Mouse (Mus musculus): ENCODE measurements around the gene Dnajc6. TPM values are rescaled to one million over a fixed set of nuclear protein-coding genes. Genes with fewer than 3 reads are reported as not detected.

Gene Dnajc6
- polyA plus RNA-seq, 1 experiment = 0.58 TPM

- Histone ChIP-seq H3K27ac (ENCODE audit: insufficient read depth, low read depth, low read length) (peak overlapping the region; percentile 95), H3K27me3 (ENCODE audit: control insufficient read depth, insufficient read depth, low read length) (no peaks in the 10 kb centered on the region), H3K4me3 (ENCODE audit: low read depth, low read length) (peak overlapping the region; percentile 95), H3K36me3 (ENCODE audit: control insufficient read depth, insufficient read depth, low read length) (peaks cover 2% of the 10 kb centered on the region; the same call in 1 of the 2 replicates), H3K4me1 (ENCODE audit: control insufficient read depth, insufficient read depth, insufficient read length, low read length) (peaks cover 11% of the 10 kb centered on the region; the same call in 1 of the 2 replicates)
- WGBS = under 1% methylated on average over 20 of the region's 20 CpGs
- TF ChIP-seq CTCF (IDR thresholded peaks at IDR 0.05; ENCODE audit: extremely low read depth, insufficient read length, insufficient replicate concordance, low read depth, low read length) (no peak), POLR2A (IDR thresholded peaks at IDR 0.05; ENCODE audit: low read depth, low read length) (no peak)
Observed at GRCm38 (mm10) chr4:101647976-101648642, 151.7 kb downstream of the Dnajc6 start.

GRCm38 (mm10) chr4:101648745-101649144, 152.3 kb downstream of the Dnajc6 start:
- TF ChIP-seq POLR2A (IDR thresholded peaks at IDR 0.05; ENCODE audit: low read depth, low read length) = no peak
- TF ChIP-seq CTCF (IDR thresholded peaks at IDR 0.05; ENCODE audit: extremely low read depth, insufficient read length, insufficient replicate concordance, low read depth, low read length) = no peak
- H3K4me3 ChIP-seq (ENCODE audit: low read depth, low read length) = peak overlapping the region; percentile 39; the same call in 1 of the 2 replicates
- H3K27ac ChIP-seq (ENCODE audit: insufficient read depth, low read depth, low read length) = peak overlapping the region; percentile 91
- peaks cover 11% of the 10 kb centered on the region; the same call in 1 of the 2 replicates for H3K4me1 ChIP-seq (ENCODE audit: control insufficient read depth, insufficient read depth, insufficient read length, low read length)
- H3K36me3 ChIP-seq (ENCODE audit: control insufficient read depth, insufficient read depth, low read length) = peaks cover 4% of the 10 kb centered on the region; the same call in 1 of the 2 replicates
- 24% methylated on average over 1 of the region's 1 CpGs for WGBS
- no peaks in the 10 kb centered on the region for H3K27me3 ChIP-seq (ENCODE audit: control insufficient read depth, insufficient read depth, low read length)

GRCm38 (mm10) chr4:101650961-101651360, 154.5 kb downstream of the Dnajc6 start:
- Histone ChIP-seq H3K4me1 (ENCODE audit: control insufficient read depth, insufficient read depth, insufficient read length, low read length) (peaks cover 11% of the 10 kb centered on the region; the same call in 1 of the 2 replicates), H3K27me3 (ENCODE audit: control insufficient read depth, insufficient read depth, low read length) (no peaks in the 10 kb centered on the region), H3K27ac (ENCODE audit: insufficient read depth, low read depth, low read length) (no peak overlapping the region), H3K36me3 (ENCODE audit: control insufficient read depth, insufficient read depth, low read length) (peaks cover 12% of the 10 kb centered on the region), H3K4me3 (ENCODE audit: low read depth, low read length) (no peak overlapping the region)
- TF ChIP-seq CTCF (IDR thresholded peaks at IDR 0.05; ENCODE audit: extremely low read depth, insufficient read length, insufficient replicate concordance, low read depth, low read length) (no peak), POLR2A (IDR thresholded peaks at IDR 0.05; ENCODE audit: low read depth, low read length) (no peak)
- 87% methylated on average over 2 of the region's 2 CpGs for WGBS

GRCm38 (mm10) chr4:101654256-101654655, 157.8 kb downstream of the Dnajc6 start:
- Histone ChIP-seq H3K4me1 (ENCODE audit: control insufficient read depth, insufficient read depth, insufficient read length, low read length) (peaks cover 6% of the 10 kb centered on the region; the same call in 1 of the 2 replicates), H3K27ac (ENCODE audit: insufficient read depth, low read depth, low read length) (no peak overlapping the region), H3K27me3 (ENCODE audit: control insufficient read depth, insufficient read depth, low read length) (no peaks in the 10 kb centered on the region), H3K4me3 (ENCODE audit: low read depth, low read length) (no peak overlapping the region), H3K36me3 (ENCODE audit: control insufficient read depth, insufficient read depth, low read length) (peaks cover 20% of the 10 kb centered on the region)
- TF ChIP-seq POLR2A (IDR thresholded peaks at IDR 0.05; ENCODE audit: low read depth, low read length) = no peak
- no peak for TF ChIP-seq CTCF (IDR thresholded peaks at IDR 0.05; ENCODE audit: extremely low read depth, insufficient read length, insufficient replicate concordance, low read depth, low read length)
- WGBS = 89% methylated on average over 6 of the region's 6 CpGs

- Histone ChIP-seq H3K36me3 (ENCODE audit: control insufficient read depth, insufficient read depth, low read length) (peaks cover 23% of the 10 kb centered on the region), H3K4me1 (ENCODE audit: control insufficient read depth, insufficient read depth, insufficient read length, low read length) (0 out of 2 replicates have a peak, but pooled peaks cover 2% of the 10 kb centered on the region), H3K27ac (ENCODE audit: insufficient read depth, low read depth, low read length) (no peak overlapping the region), H3K4me3 (ENCODE audit: low read depth, low read length) (no peak overlapping the region), H3K27me3 (ENCODE audit: control insufficient read depth, insufficient read depth, low read length) (no peaks in the 10 kb centered on the region)
- no peak for TF ChIP-seq POLR2A (IDR thresholded peaks at IDR 0.05; ENCODE audit: low read depth, low read length)
- TF ChIP-seq CTCF (IDR thresholded peaks at IDR 0.05; ENCODE audit: extremely low read depth, insufficient read length, insufficient replicate concordance, low read depth, low read length) = no peak
- WGBS = 83% methylated on average over 4 of the region's 4 CpGs
Observed at GRCm38 (mm10) chr4:101654788-101655414, 158.5 kb downstream of the Dnajc6 start.

GRCm38 (mm10) chr4:101655415-101655790, 159.0 kb downstream of the Dnajc6 start:
- 0 out of 2 replicates have a peak, but pooled peaks cover 2% of the 10 kb centered on the region for H3K4me1 ChIP-seq (ENCODE audit: control insufficient read depth, insufficient read depth, insufficient read length, low read length)
- no peak overlapping the region for H3K27ac ChIP-seq (ENCODE audit: insufficient read depth, low read depth, low read length)
- no peak overlapping the region for H3K4me3 ChIP-seq (ENCODE audit: low read depth, low read length)
- TF ChIP-seq POLR2A (IDR thresholded peaks at IDR 0.05; ENCODE audit: low read depth, low read length) = no peak
- TF ChIP-seq CTCF (IDR thresholded peaks at IDR 0.05; ENCODE audit: extremely low read depth, insufficient read length, insufficient replicate concordance, low read depth, low read length) = no peak
- peaks cover 24% of the 10 kb centered on the region for H3K36me3 ChIP-seq (ENCODE audit: control insufficient read depth, insufficient read depth, low read length)
- 89% methylated on average over 7 of the region's 7 CpGs for WGBS
- H3K27me3 ChIP-seq (ENCODE audit: control insufficient read depth, insufficient read depth, low read length) = no peaks in the 10 kb centered on the region

- H3K36me3 ChIP-seq (ENCODE audit: control insufficient read depth, insufficient read depth, low read length) = peaks cover 30% of the 10 kb centered on the region
- no peak overlapping the region for H3K27ac ChIP-seq (ENCODE audit: insufficient read depth, low read depth, low read length)
- WGBS = 84% methylated on average over 15 of the region's 15 CpGs
- TF ChIP-seq CTCF (IDR thresholded peaks at IDR 0.05; ENCODE audit: extremely low read depth, insufficient read length, insufficient replicate concordance, low read depth, low read length) (no peak), POLR2A (IDR thresholded peaks at IDR 0.05; ENCODE audit: low read depth, low read length) (no peak)
- no peak overlapping the region for H3K4me3 ChIP-seq (ENCODE audit: low read depth, low read length)
- no peaks in the 10 kb centered on the region for H3K27me3 ChIP-seq (ENCODE audit: control insufficient read depth, insufficient read depth, low read length)
- H3K4me1 ChIP-seq (ENCODE audit: control insufficient read depth, insufficient read depth, insufficient read length, low read length) = 0 out of 2 replicates have a peak, but pooled peaks cover 2% of the 10 kb centered on the region
Observed at GRCm38 (mm10) chr4:101656056-101656455, 159.6 kb downstream of the Dnajc6 start.
